Mouse (Mus musculus): ENCODE data around the gene Cacna2d4. TPM values are rescaled to one million over a fixed set of nuclear protein-coding genes. Genes with fewer than 3 reads are reported as not detected.

Cacna2d4 gene
- polyA plus RNA-seq, 1 experiment from 2014 or later = not detected

DNA sequence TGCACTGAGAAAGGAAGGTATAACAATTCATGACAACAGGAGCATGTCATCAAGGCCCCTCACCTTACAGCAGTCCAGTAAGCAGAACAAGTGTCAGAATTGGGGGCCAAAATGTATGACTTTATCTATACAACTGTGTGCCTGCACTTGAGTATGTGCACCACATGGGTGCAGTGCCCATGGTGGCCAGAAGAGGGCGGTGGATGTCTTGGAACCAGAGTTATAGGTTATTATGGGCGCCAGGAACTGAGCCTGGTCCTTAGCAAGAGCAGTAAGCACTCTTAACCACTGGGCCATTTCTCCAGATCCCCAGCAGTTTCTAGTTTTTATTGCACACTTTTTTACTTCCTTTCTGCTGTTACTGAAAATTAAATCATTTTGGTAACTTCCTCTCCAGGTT lies 9.8 kb downstream of the Cacna2d4 start:
- no peaks in the 10 kb centered on the region for H3K4me1 ChIP-seq (replicated peaks; ENCODE audit: control insufficient read depth, insufficient read depth, low read length)
- DNase-seq (ENCODE audit: low spot score) = no peak
- H3K27me3 ChIP-seq (replicated peaks; ENCODE audit: control insufficient read depth, insufficient read depth, low read length) = no peaks in the 10 kb centered on the region
- no peak overlapping the region for H3K4me2 ChIP-seq (ENCODE audit: low read length)
- WGBS = 60% methylated on average over 2 of the region's 2 CpGs
- no peaks in the 10 kb centered on the region for H3K36me3 ChIP-seq (ENCODE audit: control insufficient read depth, insufficient read depth, low read length)
- no peak overlapping the region for H3K9ac ChIP-seq (ENCODE audit: low read length)
- no peak for ATAC-seq (replicated peaks; ENCODE audit: low FRiP score, low TSS enrichment, low read depth)
- H3K4me3 ChIP-seq (ENCODE audit: low read depth, low read length) = no peak overlapping the region
- H3K9me3 ChIP-seq (ENCODE audit: control insufficient read depth, low read length) = peaks cover 5% of the 10 kb centered on the region; the same call in 1 of the 2 replicates
- H3K27ac ChIP-seq (ENCODE audit: low read depth) = no peak overlapping the region

DNA sequence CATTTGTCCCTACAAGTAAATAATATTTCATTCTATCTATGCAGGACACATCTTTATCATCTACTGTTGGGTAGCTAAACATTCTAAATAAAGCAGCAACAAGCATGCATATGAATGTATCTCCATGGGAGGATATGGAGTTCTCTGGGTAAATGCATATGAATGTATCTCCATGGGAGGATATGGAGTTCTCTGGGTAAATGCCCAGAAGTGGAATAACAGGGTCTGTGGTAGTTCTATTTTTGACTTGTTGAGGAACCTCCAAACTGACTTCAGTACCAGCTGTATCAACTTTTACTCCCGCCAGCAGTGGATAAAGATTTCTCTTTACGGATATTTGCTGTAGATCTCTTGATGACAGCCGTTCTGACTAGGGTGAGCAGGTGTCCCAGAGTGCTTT lies 12.3 kb downstream of the Cacna2d4 start:
- no peak for ATAC-seq (replicated peaks; ENCODE audit: low FRiP score, low TSS enrichment, low read depth)
- no peak overlapping the region for H3K4me3 ChIP-seq (ENCODE audit: low read depth, low read length)
- H3K4me1 ChIP-seq (replicated peaks; ENCODE audit: control insufficient read depth, insufficient read depth, low read length) = no peaks in the 10 kb centered on the region
- no peak overlapping the region for H3K4me2 ChIP-seq (ENCODE audit: low read length)
- no peak overlapping the region for H3K9ac ChIP-seq (ENCODE audit: low read length)
- WGBS = 88% methylated on average over 3 of the region's 3 CpGs
- no peaks in the 10 kb centered on the region for H3K36me3 ChIP-seq (ENCODE audit: control insufficient read depth, insufficient read depth, low read length)
- no peak for DNase-seq (ENCODE audit: low spot score)
- H3K27me3 ChIP-seq (replicated peaks; ENCODE audit: control insufficient read depth, insufficient read depth, low read length) = no peaks in the 10 kb centered on the region
- H3K27ac ChIP-seq (ENCODE audit: low read depth) = no peak overlapping the region
- peaks cover 5% of the 10 kb centered on the region; the same call in 1 of the 2 replicates for H3K9me3 ChIP-seq (ENCODE audit: control insufficient read depth, low read length)

DNA sequence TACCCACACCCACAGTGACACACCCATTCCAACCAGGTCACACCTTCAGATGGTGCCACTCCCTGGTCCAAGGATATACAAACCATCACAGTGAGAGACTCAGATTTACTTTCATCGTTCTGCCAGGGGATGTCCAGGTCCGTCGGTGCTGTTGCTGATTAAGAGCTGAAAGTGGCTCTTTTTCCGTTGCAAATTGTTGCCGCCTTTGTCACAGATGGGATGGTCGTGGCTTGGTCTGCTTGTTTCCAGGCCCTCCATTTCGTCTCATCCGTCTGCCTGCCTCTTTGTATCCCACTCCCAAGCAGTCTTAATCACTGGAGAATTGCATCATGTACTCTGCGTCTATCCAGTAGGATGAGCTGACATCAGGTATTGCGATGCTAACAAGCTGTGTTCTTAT lies 13.4 kb downstream of the Cacna2d4 start:
- H3K4me3 ChIP-seq (ENCODE audit: low read depth, low read length) = no peak overlapping the region
- 90% methylated on average over 10 of the region's 10 CpGs for WGBS
- ATAC-seq (replicated peaks; ENCODE audit: low FRiP score, low TSS enrichment, low read depth) (no peak), DNase-seq (ENCODE audit: low spot score) (no peak)
- no peak overlapping the region for H3K4me2 ChIP-seq (ENCODE audit: low read length)
- no peak overlapping the region for H3K9ac ChIP-seq (ENCODE audit: low read length)
- H3K27ac ChIP-seq (ENCODE audit: low read depth) = no peak overlapping the region
- no peaks in the 10 kb centered on the region for H3K27me3 ChIP-seq (replicated peaks; ENCODE audit: control insufficient read depth, insufficient read depth, low read length)
- H3K4me1 ChIP-seq (replicated peaks; ENCODE audit: control insufficient read depth, insufficient read depth, low read length) = no peaks in the 10 kb centered on the region
- H3K9me3 ChIP-seq (ENCODE audit: control insufficient read depth, low read length) = peaks cover 5% of the 10 kb centered on the region; the same call in 1 of the 2 replicates
- H3K36me3 ChIP-seq (ENCODE audit: control insufficient read depth, insufficient read depth, low read length) = no peaks in the 10 kb centered on the region

DNA sequence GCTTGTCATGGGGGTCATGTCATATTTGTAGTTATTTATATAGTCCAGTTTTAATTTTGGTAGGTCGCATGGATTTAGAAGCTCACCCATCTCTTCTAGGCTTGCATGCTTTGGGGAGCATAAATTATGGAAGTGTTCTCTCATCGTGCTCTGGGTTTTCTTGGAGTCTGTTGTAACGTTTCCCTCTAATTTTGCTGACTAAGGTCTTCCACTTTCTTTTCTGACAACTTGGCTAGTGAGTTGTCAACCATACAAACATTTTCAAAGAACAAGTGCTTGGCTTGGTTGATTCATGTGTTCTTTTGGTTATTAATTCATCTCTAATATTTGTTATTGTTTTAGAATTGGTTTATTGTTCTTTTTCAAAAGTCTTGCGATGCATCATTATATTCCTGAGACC lies 15.4 kb downstream of the Cacna2d4 start:
- Histone ChIP-seq H3K36me3 (ENCODE audit: control insufficient read depth, insufficient read depth, low read length) (no peaks in the 10 kb centered on the region), H3K9ac (ENCODE audit: low read length) (no peak overlapping the region), H3K4me1 (replicated peaks; ENCODE audit: control insufficient read depth, insufficient read depth, low read length) (no peaks in the 10 kb centered on the region), H3K27ac (ENCODE audit: low read depth) (no peak overlapping the region), H3K4me3 (ENCODE audit: low read depth, low read length) (no peak overlapping the region), H3K9me3 (ENCODE audit: control insufficient read depth, low read length) (no peaks in the 10 kb centered on the region), H3K4me2 (ENCODE audit: low read length) (no peak overlapping the region), H3K27me3 (replicated peaks; ENCODE audit: control insufficient read depth, insufficient read depth, low read length) (no peaks in the 10 kb centered on the region)
- no peak for ATAC-seq (replicated peaks; ENCODE audit: low FRiP score, low TSS enrichment, low read depth)
- WGBS = 78% methylated on average over 4 of the region's 4 CpGs
- no peak for DNase-seq (ENCODE audit: low spot score)

DNA sequence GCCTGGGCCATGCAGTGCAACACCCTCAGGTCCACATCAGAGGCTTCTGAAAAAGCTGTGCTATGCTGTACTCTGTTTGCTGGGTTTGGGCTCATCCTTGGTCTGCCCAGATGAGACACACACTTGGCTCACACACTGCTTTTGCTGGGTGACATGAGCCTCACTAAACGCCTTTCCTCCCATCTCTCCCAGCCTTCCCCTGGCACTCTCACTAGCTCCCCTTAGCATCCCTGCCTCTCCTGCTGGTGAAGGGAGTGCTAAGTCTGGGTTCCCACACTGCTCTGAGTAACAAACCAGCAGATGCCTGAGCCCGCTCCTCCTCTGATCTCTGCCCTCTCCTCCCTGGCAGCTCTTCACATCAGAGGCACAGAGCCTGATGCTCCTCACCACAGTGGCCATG lies 40.4 kb downstream of the Cacna2d4 start:
- WGBS = 67% methylated on average over 2 of the region's 2 CpGs
- Histone ChIP-seq H3K9ac (ENCODE audit: low read length) (no peak overlapping the region), H3K4me3 (ENCODE audit: low read depth, low read length) (no peak overlapping the region), H3K4me1 (replicated peaks; ENCODE audit: control insufficient read depth, insufficient read depth, low read length) (no peaks in the 10 kb centered on the region), H3K27me3 (replicated peaks; ENCODE audit: control insufficient read depth, insufficient read depth, low read length) (no peaks in the 10 kb centered on the region), H3K27ac (ENCODE audit: low read depth) (no peak overlapping the region), H3K4me2 (ENCODE audit: low read length) (no peak overlapping the region), H3K9me3 (ENCODE audit: control insufficient read depth, low read length) (no peaks in the 10 kb centered on the region), H3K36me3 (ENCODE audit: control insufficient read depth, insufficient read depth, low read length) (no peaks in the 10 kb centered on the region)
- ATAC-seq (replicated peaks; ENCODE audit: low FRiP score, low TSS enrichment, low read depth) (no peak), DNase-seq (ENCODE audit: low spot score) (no peak)

DNA sequence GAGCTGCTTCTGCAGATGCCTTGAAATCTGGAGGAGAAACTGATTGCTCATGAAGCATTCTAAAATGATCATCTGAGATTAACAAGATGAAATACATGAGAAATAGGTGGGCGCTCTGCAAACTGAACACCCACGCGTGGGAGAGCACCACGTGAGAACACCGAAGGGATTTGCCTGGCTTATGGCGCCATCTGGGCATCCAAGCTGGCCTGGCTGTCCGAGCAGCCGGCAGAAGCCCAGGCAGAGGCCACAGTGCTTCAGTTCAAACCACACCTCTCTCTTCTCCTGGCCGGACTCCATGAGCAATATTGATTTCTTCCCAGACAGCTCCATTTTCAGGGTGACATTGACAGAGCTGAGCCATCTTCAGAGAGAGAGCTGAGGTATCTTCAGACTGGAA lies 44.4 kb downstream of the Cacna2d4 start:
- no peak for DNase-seq (ENCODE audit: low spot score)

DNA sequence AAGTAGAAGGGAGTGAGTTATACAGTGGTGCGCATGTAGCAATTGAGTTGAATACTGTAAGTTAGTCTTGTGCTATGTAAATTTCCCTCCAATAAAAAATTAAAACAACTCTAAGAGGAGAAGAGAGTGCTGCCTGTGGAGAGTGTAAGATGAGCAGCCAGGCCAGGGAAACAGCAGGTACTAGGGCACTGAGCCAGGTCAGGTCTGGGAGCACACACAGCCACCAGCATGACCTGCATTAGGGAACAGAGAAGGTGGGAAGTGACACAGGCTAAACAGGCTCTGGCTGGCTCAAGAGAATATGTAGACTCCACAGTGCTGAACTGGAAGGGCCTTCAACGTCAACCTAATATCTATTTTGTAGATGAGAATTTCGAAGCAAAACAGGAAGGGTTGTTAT lies 65.0 kb downstream of the Cacna2d4 start:
- Histone ChIP-seq H3K36me3 (ENCODE audit: control insufficient read depth, insufficient read depth, low read length) (no peaks in the 10 kb centered on the region), H3K4me3 (ENCODE audit: low read depth, low read length) (no peak overlapping the region), H3K4me2 (ENCODE audit: low read length) (no peak overlapping the region), H3K9me3 (ENCODE audit: control insufficient read depth, low read length) (no peaks in the 10 kb centered on the region), H3K4me1 (replicated peaks; ENCODE audit: control insufficient read depth, insufficient read depth, low read length) (no peaks in the 10 kb centered on the region), H3K27me3 (replicated peaks; ENCODE audit: control insufficient read depth, insufficient read depth, low read length) (no peaks in the 10 kb centered on the region), H3K27ac (ENCODE audit: low read depth) (no peak overlapping the region), H3K9ac (ENCODE audit: low read length) (no peak overlapping the region)
- DNase-seq (ENCODE audit: low spot score) = no peak
- WGBS = 95% methylated on average over 3 of the region's 3 CpGs
- ATAC-seq (replicated peaks; ENCODE audit: low FRiP score, low TSS enrichment, low read depth) = no peak

More for the DNA sequence above, 44.4 kb downstream of the Cacna2d4 start:
- Histone ChIP-seq H3K4me2 (ENCODE audit: low read length) (no peak overlapping the region), H3K9me3 (ENCODE audit: control insufficient read depth, low read length) (no peaks in the 10 kb centered on the region), H3K27ac (ENCODE audit: low read depth) (no peak overlapping the region), H3K4me1 (replicated peaks; ENCODE audit: control insufficient read depth, insufficient read depth, low read length) (no peaks in the 10 kb centered on the region), H3K9ac (ENCODE audit: low read length) (no peak overlapping the region), H3K27me3 (replicated peaks; ENCODE audit: control insufficient read depth, insufficient read depth, low read length) (no peaks in the 10 kb centered on the region), H3K36me3 (ENCODE audit: control insufficient read depth, insufficient read depth, low read length) (no peaks in the 10 kb centered on the region), H3K4me3 (ENCODE audit: low read depth, low read length) (no peak overlapping the region)
- 71% methylated on average over 9 of the region's 9 CpGs for WGBS
- ATAC-seq (replicated peaks; ENCODE audit: low FRiP score, low TSS enrichment, low read depth) = no peak

DNA sequence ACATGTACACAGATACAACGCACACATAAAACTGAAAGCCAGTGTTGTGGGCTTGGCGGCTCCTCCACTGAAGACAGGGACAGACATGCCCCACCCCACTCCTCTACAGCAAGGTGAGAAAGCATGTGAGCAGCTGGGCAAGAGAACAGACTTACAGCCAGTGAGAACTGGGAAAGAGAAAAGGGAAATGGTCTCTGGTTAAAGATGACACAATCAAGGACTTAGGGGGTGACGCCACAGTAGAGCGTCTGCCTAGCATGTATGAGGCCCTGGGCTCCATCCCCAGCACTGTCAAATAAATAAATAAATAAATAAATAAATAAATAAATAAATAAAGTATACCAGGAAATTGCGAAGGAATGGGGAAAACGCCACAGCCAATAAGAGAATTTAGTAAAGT lies 67.0 kb downstream of the Cacna2d4 start:
- no peaks in the 10 kb centered on the region for H3K36me3 ChIP-seq (ENCODE audit: control insufficient read depth, insufficient read depth, low read length)
- H3K4me2 ChIP-seq (ENCODE audit: low read length) = no peak overlapping the region
- 86% methylated on average over 6 of the region's 6 CpGs for WGBS
- no peak overlapping the region for H3K9ac ChIP-seq (ENCODE audit: low read length)
- H3K9me3 ChIP-seq (ENCODE audit: control insufficient read depth, low read length) = no peaks in the 10 kb centered on the region
- no peak overlapping the region for H3K27ac ChIP-seq (ENCODE audit: low read depth)
- no peak for ATAC-seq (replicated peaks; ENCODE audit: low FRiP score, low TSS enrichment, low read depth)
- H3K4me1 ChIP-seq (replicated peaks; ENCODE audit: control insufficient read depth, insufficient read depth, low read length) = no peaks in the 10 kb centered on the region
- H3K27me3 ChIP-seq (replicated peaks; ENCODE audit: control insufficient read depth, insufficient read depth, low read length) = no peaks in the 10 kb centered on the region
- DNase-seq (ENCODE audit: low spot score) = no peak
- H3K4me3 ChIP-seq (ENCODE audit: low read depth, low read length) = no peak overlapping the region

DNA sequence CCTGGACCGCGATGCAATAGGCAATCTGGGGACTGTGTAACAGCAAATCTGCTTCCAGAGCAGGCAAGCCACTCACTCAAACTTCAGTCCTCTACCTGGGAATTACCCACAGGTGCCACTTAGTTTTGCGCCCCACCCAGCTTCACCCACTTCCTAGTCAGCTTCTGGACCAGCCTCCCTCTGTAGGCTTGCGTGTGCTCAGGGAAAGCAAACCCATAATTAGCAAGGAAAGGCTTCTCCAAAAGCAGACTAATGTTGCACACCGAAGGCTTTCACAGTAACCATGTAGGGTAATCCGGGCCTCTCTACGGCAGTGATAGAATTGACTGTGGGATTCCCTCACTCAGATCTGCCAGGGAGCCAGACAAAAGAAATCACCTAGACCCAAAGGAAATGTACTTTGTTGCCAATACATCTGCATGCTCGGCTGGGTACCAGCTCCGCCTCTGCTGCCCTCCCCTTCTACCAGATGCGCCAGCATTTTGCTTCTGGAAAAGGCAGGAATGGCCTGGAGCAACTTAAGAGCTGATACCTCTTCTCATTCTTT lies 71.6 kb downstream of the Cacna2d4 start:
- Histone ChIP-seq H3K4me2 (ENCODE audit: low read length) (no peak overlapping the region), H3K4me3 (ENCODE audit: low read depth, low read length) (no peak overlapping the region), H3K4me1 (replicated peaks; ENCODE audit: control insufficient read depth, insufficient read depth, low read length) (no peaks in the 10 kb centered on the region), H3K9ac (ENCODE audit: low read length) (no peak overlapping the region), H3K27me3 (replicated peaks; ENCODE audit: control insufficient read depth, insufficient read depth, low read length) (no peaks in the 10 kb centered on the region), H3K36me3 (ENCODE audit: control insufficient read depth, insufficient read depth, low read length) (no peaks in the 10 kb centered on the region), H3K27ac (ENCODE audit: low read depth) (no peak overlapping the region), H3K9me3 (ENCODE audit: control insufficient read depth, low read length) (no peaks in the 10 kb centered on the region)
- 73% methylated on average over 10 of the region's 10 CpGs for WGBS
- ATAC-seq (replicated peaks; ENCODE audit: low FRiP score, low TSS enrichment, low read depth) (no peak), DNase-seq (ENCODE audit: low spot score) (no peak)

All from intestine, embryonic 14.5 days (tissue).